Mouse (Mus musculus) cerebellum, adult 2 months (tissue): ENCODE measurements around the gene Acrbp. TPM values are rescaled to one million over a fixed set of nuclear protein-coding genes. Genes with fewer than 3 reads are reported as not detected.
"Not testable (repeated sequence)": the region's sequence is repeated elsewhere in the genome, so short reads cannot be mapped to it uniquely, and the experiment has no call there.

ENCODE experiments used
- DNase-seq, 2 experiments: peaks; one replicate each; pipeline ENCODE4 v3.0.0; 2021
- H3K27ac ChIP-seq: fragments of 200-500 bp; 2 replicates; pipeline ENCODE4 v1.5.1; 2012; ENCODE audit warnings: low read length, control low read depth, inconsistent platforms; ENCODE audit not compliant: insufficient read depth
- H3K27me3 ChIP-seq: fragments of 200-500 bp; 2 replicates; pipeline ENCODE4 v1.6.1; 2012; ENCODE audit warnings: inconsistent platforms, mild to moderate bottlenecking, low read length, moderate library complexity; ENCODE audit not compliant: control insufficient read depth, insufficient read depth
- H3K4me1 ChIP-seq: fragments of 200-500 bp; 2 replicates; pipeline ENCODE4 v1.6.1; 2011; ENCODE audit warnings: low read length; ENCODE audit not compliant: control insufficient read depth, insufficient read depth
- H3K4me3 ChIP-seq: fragments of 200-500 bp; replicated peaks from 2 replicates; pipeline ENCODE3; 2011; ENCODE audit warnings: mild to moderate bottlenecking, low read depth, low read length, control low read depth; ENCODE audit not compliant: insufficient read depth
- CTCF ChIP-seq: fragments of 200-500 bp; IDR thresholded peaks from 2 replicates; pipeline ENCODE4 v1.5.1; 2011; ENCODE audit warnings: low read depth, mild to moderate bottlenecking, control low read depth, low read length, moderate library complexity, borderline replicate concordance; ENCODE audit not compliant: insufficient read depth
- POLR2A ChIP-seq: fragments of 200-500 bp; IDR thresholded peaks from 2 replicates; pipeline ENCODE4 v1.6.1; 2011; ENCODE audit warnings: low read length, control low read depth, borderline replicate concordance; ENCODE audit not compliant: insufficient read depth
- WGBS: fragments of 180-500 bp; shearing (Covaris S2); methylation state at CpG from one replicate; pipeline ENCODE4 v1.1.7; 2018; 5-methylcytosine and 5-hydroxymethylcytosine counted together
- polyA plus RNA-seq: library from polyadenylated mRNA; depleted of rRNA; stranded (reverse); fragments of >200 nt; gene quantifications from 2 replicates; pipeline ENCODE4 v1.2.3, GENCODE M21; 2012

The Acrbp gene
- polyA plus RNA-seq, 1 experiment: 23.7 TPM

DNA sequence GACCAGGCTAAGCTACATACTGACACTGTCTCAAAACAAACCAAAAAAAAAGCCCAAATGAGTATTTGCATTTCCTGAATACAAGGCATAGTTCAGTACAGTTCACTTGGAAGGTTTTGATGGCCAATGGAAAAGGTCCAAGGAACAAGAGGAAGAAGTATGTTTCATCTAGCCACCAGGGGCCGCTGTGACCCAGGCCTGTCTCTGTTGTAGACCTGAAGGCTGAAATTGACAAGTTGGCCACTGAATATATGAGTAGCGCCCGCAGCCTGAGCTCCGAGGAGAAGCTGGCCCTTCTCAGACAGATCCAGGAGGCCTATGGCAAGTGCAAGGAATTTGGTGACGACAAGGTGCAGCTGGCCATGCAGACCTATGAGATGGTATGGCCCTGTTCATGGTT, 2.8 kb upstream of the Acrbp start:
- Histone ChIP-seq H3K27ac (no peak overlapping the region; the same call in 1 of the 2 replicates), H3K4me1 (0 out of 2 replicates have a peak, but pooled peaks cover 4% of the 10 kb centered on the region), H3K27me3 (no peaks in the 10 kb centered on the region), H3K4me3 (no peak overlapping the region)
- WGBS: 3% methylated on average over 5 of the region's 5 CpGs
- TF ChIP-seq CTCF: peak; percentile 93
- TF ChIP-seq POLR2A: no peak
- DNase-seq: peak; percentile 84 to 85

DNA sequence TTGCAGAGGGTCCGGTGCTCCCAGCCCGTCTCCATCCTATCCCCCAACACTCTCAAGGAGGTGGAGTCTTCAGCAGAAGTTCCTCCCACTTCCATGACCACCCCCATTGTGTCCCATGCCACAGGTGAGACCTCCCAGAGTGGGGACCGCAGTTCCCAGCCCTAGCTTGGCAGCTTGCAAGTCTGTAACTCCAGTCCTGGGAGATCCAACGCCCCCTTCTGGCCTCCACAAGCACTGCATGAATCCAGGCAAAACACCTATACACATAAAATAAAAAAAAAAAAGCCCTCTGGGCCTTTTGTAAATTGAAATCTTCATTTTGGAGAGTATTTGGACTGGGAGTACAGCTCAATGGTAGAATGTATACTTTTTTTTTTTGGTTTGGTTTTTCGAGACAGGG, 1.7 kb downstream of the Acrbp start:
- no peak for TF ChIP-seq POLR2A
- TF ChIP-seq CTCF: peak; percentile 37; the same call in 1 of the 2 replicates

DNA sequence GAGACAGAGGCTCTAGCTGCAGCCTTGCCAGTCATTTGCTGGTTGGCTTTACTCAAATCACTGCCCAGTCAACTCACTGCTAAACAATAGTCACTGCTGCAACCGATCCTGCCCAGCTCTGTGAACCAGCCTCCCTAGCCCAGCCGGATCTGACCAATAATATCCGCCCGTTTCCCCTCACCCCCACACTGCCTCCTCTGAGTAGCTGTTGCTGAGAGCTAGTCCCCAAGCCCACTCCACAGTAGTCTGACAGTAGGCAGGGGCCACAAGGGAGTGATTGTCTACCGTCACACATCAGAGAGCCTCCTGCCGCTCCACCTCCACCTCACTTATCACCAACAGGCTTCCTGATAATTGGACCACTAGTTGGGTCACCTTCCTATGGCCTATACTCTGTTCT, 12.0 kb downstream of the Acrbp start:
- WGBS: 52% methylated on average over 6 of the region's 6 CpGs
- Histone ChIP-seq H3K4me1 (peaks cover 7% of the 10 kb centered on the region; the same call in 1 of the 2 replicates), H3K4me3 (no peak overlapping the region)

More for the DNA sequence above, 1.7 kb downstream of the Acrbp start:
- peak in 1 of 2 experiments; percentile 18 for DNase-seq
- Histone ChIP-seq H3K27ac (no peak overlapping the region), H3K4me1 (0 out of 2 replicates have a peak, but pooled peaks cover 4% of the 10 kb centered on the region), H3K27me3 (no peaks in the 10 kb centered on the region), H3K4me3 (no peak overlapping the region)
- 60% methylated on average over 5 of the region's 5 CpGs for WGBS

DNA sequence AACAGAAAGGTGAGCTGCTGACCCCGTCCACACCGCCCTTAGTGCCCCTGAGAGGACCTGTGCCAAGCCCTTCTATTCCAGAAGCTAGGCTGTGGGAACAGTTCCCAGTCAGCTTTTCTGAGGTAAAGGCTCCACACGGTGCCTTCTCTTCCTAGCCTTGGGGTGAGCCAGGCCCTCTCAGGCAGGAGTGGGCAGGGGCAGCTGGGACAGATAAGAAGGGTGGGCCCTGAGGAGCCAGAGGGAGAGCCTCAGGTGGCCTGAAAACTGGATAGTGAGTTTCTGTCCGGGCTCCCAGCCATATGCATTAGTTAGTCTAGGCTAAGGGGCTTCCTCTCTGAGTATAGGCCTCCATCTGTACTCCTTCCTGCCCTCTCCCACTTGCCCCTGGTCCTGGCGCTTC, 13.0 kb downstream of the Acrbp start:
- no peak overlapping the region for H3K4me3 ChIP-seq
- no peak overlapping the region for H3K27ac ChIP-seq
- no peaks in the 10 kb centered on the region for H3K27me3 ChIP-seq
- no peak for TF ChIP-seq CTCF
- TF ChIP-seq POLR2A: no peak
- H3K4me1 ChIP-seq: peaks cover 7% of the 10 kb centered on the region; the same call in 1 of the 2 replicates
- no peak for DNase-seq
- 31% methylated on average over 5 of the region's 5 CpGs for WGBS

More for the DNA sequence above, 12.0 kb downstream of the Acrbp start:
- Histone ChIP-seq H3K27ac (no peak overlapping the region), H3K27me3 (no peaks in the 10 kb centered on the region)
- TF ChIP-seq CTCF (no peak), POLR2A (no peak)
- DNase-seq: no peak

DNA sequence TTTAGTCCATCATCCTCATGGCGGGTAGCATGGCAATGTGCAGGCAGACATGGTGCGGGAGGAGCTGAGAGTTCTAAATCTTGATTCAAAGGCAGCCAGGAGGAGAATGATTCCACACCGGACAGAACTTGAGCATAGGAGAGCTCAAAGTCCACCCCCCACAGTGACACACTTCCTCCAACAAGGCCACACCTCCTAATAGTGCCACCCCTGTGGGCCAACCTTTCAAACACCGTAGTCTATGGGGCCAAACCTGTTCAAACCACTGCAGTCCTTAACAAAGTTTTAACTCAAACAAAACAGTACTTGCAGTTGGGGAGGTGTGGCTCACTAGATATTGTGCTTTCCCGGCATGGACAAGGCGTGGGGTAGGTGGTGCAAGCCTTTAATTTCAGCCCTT, 14.4 kb downstream of the Acrbp start:
- DNase-seq: no peak
- Histone ChIP-seq H3K4me3 (no peak overlapping the region), H3K27ac (no peak overlapping the region), H3K4me1 (peaks cover 1% of the 10 kb centered on the region; the same call in 1 of the 2 replicates), H3K27me3 (no peaks in the 10 kb centered on the region)
- no peak for TF ChIP-seq CTCF
- TF ChIP-seq POLR2A: no peak
- WGBS: 79% methylated on average over 6 of the region's 6 CpGs

DNA sequence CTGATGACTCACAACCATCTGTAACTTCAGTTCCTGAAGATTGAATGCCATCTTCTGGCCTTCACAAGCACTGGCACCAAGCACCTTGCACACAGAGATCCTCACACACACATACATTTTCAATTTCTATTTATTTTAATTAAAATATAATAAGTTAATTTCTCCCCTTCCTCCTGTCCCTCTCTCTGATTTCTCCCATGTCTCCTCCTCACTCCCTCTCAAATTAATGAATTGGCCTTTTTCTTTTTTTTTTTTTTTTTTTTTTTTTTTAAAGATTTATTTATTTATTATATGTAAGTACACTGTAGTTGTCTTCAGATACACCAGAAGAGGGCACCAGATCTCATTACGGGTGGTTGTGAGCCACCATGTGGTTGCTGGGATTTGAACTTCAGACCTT, 15.7 kb downstream of the Acrbp start:
- no CpG with 5 or more reads among the region's 1 CpGs for WGBS
- DNase-seq, H3K4me1 ChIP-seq: not testable (repeated sequence)

DNA sequence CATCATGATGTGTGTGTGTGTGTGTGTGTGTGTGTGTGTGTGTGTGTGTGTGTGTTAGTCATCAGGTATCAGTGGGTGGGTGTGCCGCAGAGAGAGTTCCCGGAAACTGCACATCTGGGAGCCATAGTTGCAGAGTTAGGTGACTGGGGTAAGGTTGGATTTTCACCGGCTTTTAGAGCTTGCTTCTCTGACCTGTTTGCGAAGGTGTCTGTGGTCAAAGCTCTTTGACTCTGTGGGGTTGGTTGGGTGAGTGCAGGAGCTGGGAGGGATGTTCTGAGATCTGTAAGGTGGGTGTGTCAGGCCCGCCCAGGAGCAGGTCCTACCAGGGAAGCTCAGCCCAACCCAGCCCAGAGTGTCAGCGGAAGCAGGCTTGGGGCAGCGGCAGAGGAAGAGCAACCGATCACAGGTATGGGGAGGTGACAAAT, 18.1 kb downstream of the Acrbp start, which contains the start of gene Lpar5:
TSS of gene Lpar5 (plus strand) at position 350 of the 425 bp plus-strand sequence.
- no peak within 1 kb of the TSS for H3K27ac ChIP-seq
- TF ChIP-seq CTCF: no peak
- no peaks in the 10 kb centered on the region for H3K27me3 ChIP-seq
- no peak for DNase-seq
- WGBS: 84% methylated on average over 8 of the region's 8 CpGs
- peaks cover 13% of the 10 kb centered on the region; the same call in 1 of the 2 replicates for H3K4me1 ChIP-seq
- H3K4me3 ChIP-seq: no peak within 1 kb of the TSS

More for the DNA sequence above, 15.7 kb downstream of the Acrbp start:
- H3K27me3 ChIP-seq, H3K27ac ChIP-seq, H3K4me3 ChIP-seq: not testable (repeated sequence)

DNA sequence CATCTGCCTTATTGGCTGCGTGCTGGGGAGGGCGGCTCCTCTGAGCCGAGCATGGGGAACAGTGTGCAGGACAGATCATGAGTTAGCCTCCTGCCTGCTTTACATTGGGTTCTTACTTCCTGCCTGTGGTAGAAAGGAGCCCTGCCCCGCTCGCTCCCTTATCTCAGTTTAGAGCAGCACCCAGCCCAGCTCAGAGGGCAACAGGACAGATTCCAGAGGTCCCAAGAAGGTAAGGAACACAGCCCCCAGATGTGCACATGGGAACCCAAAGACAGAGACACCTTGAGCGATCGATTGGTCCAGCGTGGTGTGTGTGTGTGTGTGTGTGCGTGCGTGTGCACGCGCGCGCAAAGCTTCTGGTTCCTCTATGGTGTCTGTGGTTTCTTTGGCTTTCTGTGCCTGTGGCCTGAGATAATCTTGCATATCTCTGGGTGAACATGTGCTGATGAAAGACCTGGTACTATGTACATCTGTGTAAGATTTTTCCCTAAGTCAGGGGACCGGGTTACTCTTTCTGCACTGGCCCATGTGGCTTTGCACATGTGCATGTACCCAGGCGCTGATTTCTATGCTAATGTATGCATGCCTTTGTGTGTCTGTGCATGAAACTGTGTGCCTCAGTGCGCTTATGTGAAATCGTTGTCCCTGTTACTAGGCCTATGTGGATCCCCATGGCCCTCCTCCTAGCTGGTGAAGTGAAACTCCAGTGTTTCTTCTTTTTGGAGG, 21.8 kb downstream of the Acrbp start:
- no peak overlapping the region for H3K4me3 ChIP-seq
- peak overlapping the region; percentile 77 for H3K27ac ChIP-seq
- TF ChIP-seq POLR2A: no peak
- no peak for TF ChIP-seq CTCF
- no peaks in the 10 kb centered on the region for H3K27me3 ChIP-seq
- 63% methylated on average over 18 of the region's 18 CpGs for WGBS
- peaks cover 13% of the 10 kb centered on the region; the same call in 1 of the 2 replicates for H3K4me1 ChIP-seq
- no peak for DNase-seq
